Mouse (Mus musculus): ENCODE data around the gene Nav3. TPM values are rescaled to one million over a fixed set of nuclear protein-coding genes. Genes with fewer than 3 reads are reported as not detected.

Nav3 gene
- polyA plus RNA-seq, 1 experiment from 2014 or later, result 1.6 TPM

GRCm38 (mm10) chr10:109905649-109906412 lies 550.2 kb downstream of the Nav3 start:
- WGBS, result 28% methylated on average over 9 of the region's 9 CpGs
- no peak for ATAC-seq (ENCODE audit: insufficient number of reproducible peaks, low FRiP score)
- no peaks in the 10 kb centered on the region for H3K36me3 ChIP-seq
- no peak overlapping the region for H3K27ac ChIP-seq (ENCODE audit: poor library complexity, severe bottlenecking)
- H3K4me3 ChIP-seq, result no peak overlapping the region
- no peak overlapping the region for H3K9ac ChIP-seq
- no peaks in the 10 kb centered on the region; the same call in 1 of the 2 replicates for H3K4me1 ChIP-seq (replicated peaks)
- no peaks in the 10 kb centered on the region for H3K9me3 ChIP-seq (replicated peaks)
- H3K4me2 ChIP-seq, result 0 out of 2 replicates have a peak overlapping the region, but pooled peaks have one; percentile 20
- H3K27me3 ChIP-seq (replicated peaks), result no peaks in the 10 kb centered on the region

GRCm38 (mm10) chr10:109904841-109905240 lies 551.2 kb downstream of the Nav3 start:
- H3K4me2 ChIP-seq, result no peak overlapping the region
- H3K9me3 ChIP-seq (replicated peaks), result no peaks in the 10 kb centered on the region
- H3K36me3 ChIP-seq, result no peaks in the 10 kb centered on the region
- H3K9ac ChIP-seq, result no peak overlapping the region
- no peak overlapping the region for H3K4me3 ChIP-seq
- WGBS, result 65% methylated on average over 1 of the region's 1 CpGs
- H3K27ac ChIP-seq (ENCODE audit: poor library complexity, severe bottlenecking), result no peak overlapping the region
- H3K27me3 ChIP-seq (replicated peaks), result no peaks in the 10 kb centered on the region
- H3K4me1 ChIP-seq (replicated peaks), result no peaks in the 10 kb centered on the region; the same call in 1 of the 2 replicates
- ATAC-seq (ENCODE audit: insufficient number of reproducible peaks, low FRiP score), result no peak

- no peaks in the 10 kb centered on the region for H3K36me3 ChIP-seq
- no peak for ATAC-seq (ENCODE audit: insufficient number of reproducible peaks, low FRiP score)
- no peaks in the 10 kb centered on the region for H3K27me3 ChIP-seq (replicated peaks)
- H3K4me2 ChIP-seq, result peak overlapping the region; percentile 39; the same call in 1 of the 2 replicates
- 59% methylated on average over 17 of the region's 17 CpGs for WGBS
- no peaks in the 10 kb centered on the region; the same call in 1 of the 2 replicates for H3K4me1 ChIP-seq (replicated peaks)
- no peak overlapping the region for H3K9ac ChIP-seq
- H3K9me3 ChIP-seq (replicated peaks), result no peaks in the 10 kb centered on the region
- H3K27ac ChIP-seq (ENCODE audit: poor library complexity, severe bottlenecking), result no peak overlapping the region
- no peak overlapping the region for H3K4me3 ChIP-seq
Measured at GRCm38 (mm10) chr10:109903701-109904555, 552.1 kb downstream of the Nav3 start.

GRCm38 (mm10) chr10:109903241-109903640 lies 552.8 kb downstream of the Nav3 start:
- ATAC-seq (ENCODE audit: insufficient number of reproducible peaks, low FRiP score), result no peak
- Histone ChIP-seq H3K27me3 (replicated peaks) (no peaks in the 10 kb centered on the region), H3K4me3 (no peak overlapping the region), H3K27ac (ENCODE audit: poor library complexity, severe bottlenecking) (no peak overlapping the region), H3K9ac (no peak overlapping the region), H3K36me3 (no peaks in the 10 kb centered on the region), H3K4me2 (no peak overlapping the region), H3K9me3 (replicated peaks) (no peaks in the 10 kb centered on the region), H3K4me1 (replicated peaks) (no peaks in the 10 kb centered on the region; the same call in 1 of the 2 replicates)
- WGBS, result 79% methylated on average over 4 of the region's 4 CpGs

- ATAC-seq (ENCODE audit: insufficient number of reproducible peaks, low FRiP score), result no peak
- H3K9me3 ChIP-seq (replicated peaks), result no peaks in the 10 kb centered on the region
- H3K4me1 ChIP-seq (replicated peaks), result no peaks in the 10 kb centered on the region
- 89% methylated on average over 3 of the region's 3 CpGs for WGBS
- H3K4me3 ChIP-seq, result no peak overlapping the region
- no peak overlapping the region for H3K4me2 ChIP-seq
- H3K27me3 ChIP-seq (replicated peaks), result no peaks in the 10 kb centered on the region
- H3K27ac ChIP-seq (ENCODE audit: poor library complexity, severe bottlenecking), result no peak overlapping the region
- no peaks in the 10 kb centered on the region for H3K36me3 ChIP-seq
- no peak overlapping the region for H3K9ac ChIP-seq
Measured at GRCm38 (mm10) chr10:109889171-109889475, 566.9 kb downstream of the Nav3 start.

- H3K9me3 ChIP-seq (replicated peaks), result no peaks in the 10 kb centered on the region
- WGBS, result 77% methylated on average over 11 of the region's 11 CpGs
Measured at GRCm38 (mm10) chr10:109888355-109889170, 567.4 kb downstream of the Nav3 start.

GRCm38 (mm10) chr10:109887160-109887559 lies 568.8 kb downstream of the Nav3 start:
- no peaks in the 10 kb centered on the region for H3K27me3 ChIP-seq (replicated peaks)
- H3K36me3 ChIP-seq, result no peaks in the 10 kb centered on the region
- WGBS, result 75% methylated on average over 3 of the region's 3 CpGs
- H3K9ac ChIP-seq, result no peak overlapping the region
- no peak for ATAC-seq (ENCODE audit: insufficient number of reproducible peaks, low FRiP score)
- H3K4me3 ChIP-seq, result no peak overlapping the region
- H3K27ac ChIP-seq (ENCODE audit: poor library complexity, severe bottlenecking), result no peak overlapping the region
- no peaks in the 10 kb centered on the region for H3K4me1 ChIP-seq (replicated peaks)
- H3K4me2 ChIP-seq, result no peak overlapping the region
- no peaks in the 10 kb centered on the region for H3K9me3 ChIP-seq (replicated peaks)

More at GRCm38 (mm10) chr10:109888355-109889170, 567.4 kb downstream of the Nav3 start:
- Histone ChIP-seq H3K27me3 (replicated peaks) (no peaks in the 10 kb centered on the region), H3K36me3 (no peaks in the 10 kb centered on the region), H3K9ac (no peak overlapping the region), H3K4me1 (replicated peaks) (no peaks in the 10 kb centered on the region), H3K27ac (ENCODE audit: poor library complexity, severe bottlenecking) (no peak overlapping the region), H3K4me3 (no peak overlapping the region), H3K4me2 (no peak overlapping the region)
- no peak for ATAC-seq (ENCODE audit: insufficient number of reproducible peaks, low FRiP score)

GRCm38 (mm10) chr10:109876107-109876506 lies 579.9 kb downstream of the Nav3 start:
- WGBS, result 71% methylated on average over 4 of the region's 4 CpGs
- no peak overlapping the region for H3K4me3 ChIP-seq
- H3K27me3 ChIP-seq (replicated peaks), result no peaks in the 10 kb centered on the region

GRCm38 (mm10) chr10:109875312-109875830 lies 580.6 kb downstream of the Nav3 start:
- Histone ChIP-seq H3K9ac (no peak overlapping the region), H3K27ac (ENCODE audit: poor library complexity, severe bottlenecking) (no peak overlapping the region), H3K36me3 (no peaks in the 10 kb centered on the region), H3K4me2 (no peak overlapping the region), H3K27me3 (replicated peaks) (no peaks in the 10 kb centered on the region), H3K4me3 (no peak overlapping the region), H3K4me1 (replicated peaks) (no peaks in the 10 kb centered on the region), H3K9me3 (replicated peaks) (no peaks in the 10 kb centered on the region)
- no peak for ATAC-seq (ENCODE audit: insufficient number of reproducible peaks, low FRiP score)

More at GRCm38 (mm10) chr10:109876107-109876506, 579.9 kb downstream of the Nav3 start:
- no peaks in the 10 kb centered on the region for H3K4me1 ChIP-seq (replicated peaks)
- H3K36me3 ChIP-seq, result no peaks in the 10 kb centered on the region
- ATAC-seq (ENCODE audit: insufficient number of reproducible peaks, low FRiP score), result no peak
- no peak overlapping the region for H3K4me2 ChIP-seq
- H3K9me3 ChIP-seq (replicated peaks), result no peaks in the 10 kb centered on the region
- no peak overlapping the region for H3K27ac ChIP-seq (ENCODE audit: poor library complexity, severe bottlenecking)
- no peak overlapping the region for H3K9ac ChIP-seq

- Histone ChIP-seq H3K27me3 (replicated peaks) (no peaks in the 10 kb centered on the region), H3K27ac (ENCODE audit: poor library complexity, severe bottlenecking) (no peak overlapping the region), H3K9me3 (replicated peaks) (no peaks in the 10 kb centered on the region), H3K36me3 (no peaks in the 10 kb centered on the region), H3K4me3 (no peak overlapping the region), H3K4me1 (replicated peaks) (no peaks in the 10 kb centered on the region), H3K9ac (no peak overlapping the region), H3K4me2 (no peak overlapping the region)
- ATAC-seq (ENCODE audit: insufficient number of reproducible peaks, low FRiP score), result no peak
- WGBS, result 65% methylated on average over 5 of the region's 5 CpGs
Measured at GRCm38 (mm10) chr10:109874652-109875311, 581.2 kb downstream of the Nav3 start.

Data from heart, embryonic 12.5 days (tissue).